Mouse (Mus musculus) cerebellum, postnatal 14 days (tissue): Measurements from ENCODE around the gene Sema3f.

Experiments used
- DNase-seq, 2 experiments: peaks; one replicate each; pipeline ENCODE4 v3.0.0; 2021; ENCODE audit warnings: mixed read lengths in 2 of 2

Gene Sema3f

GRCm38 (mm10) chr9:107631861-107632260 lies 78.4 kb downstream of the Sema3f start:
- DNase-seq = peak in 1 of 2 experiments; percentile 2
